Mouse (Mus musculus) embryonic facial prominence, embryonic 14.5 days (tissue): Measurements from ENCODE around the gene Sdha. TPM values are rescaled to one million over a fixed set of nuclear protein-coding genes. Genes with fewer than 3 reads are reported as not detected.

ENCODE experiments used
- ATAC-seq: fragments of 200-750 bp; cut with Nextera tagmentation; 2 replicates; pipeline ENCODE4 v1.8.0; 2017; ENCODE audit warnings: low read depth, moderate number of reproducible peaks, moderate TSS enrichment
- DNase-seq: peaks from one replicate; pipeline ENCODE4 v3.0.0-alpha.2; 2015; ENCODE audit warnings: low spot score
- H3K27ac ChIP-seq: fragments of 300-500 bp; sonication (generic); replicated peaks from 2 replicates; pipeline ENCODE4 v1.5.1; 2014; ENCODE audit warnings: low read depth, mild to moderate bottlenecking, low read length, moderate library complexity
- H3K27me3 ChIP-seq: fragments of 300-500 bp; sonication (generic); replicated peaks from 2 replicates; pipeline ENCODE4 v1.6.1; 2014; ENCODE audit warnings: low read length; ENCODE audit not compliant: control insufficient read depth, insufficient read depth
- H3K36me3 ChIP-seq: fragments of 300-500 bp; sonication (generic); 2 replicates; pipeline ENCODE4 v1.6.1; 2014; ENCODE audit warnings: low read length, mixed read lengths; ENCODE audit not compliant: control insufficient read depth, insufficient read depth
- H3K4me1 ChIP-seq: fragments of 300-500 bp; sonication (generic); 2 replicates; pipeline ENCODE4 v1.6.1; 2014; ENCODE audit warnings: antibody characterized with exemption, low read length; ENCODE audit not compliant: control insufficient read depth, insufficient read depth
- H3K4me2 ChIP-seq: fragments of 300-500 bp; sonication (generic); 2 replicates; pipeline ENCODE4 v1.6.1; 2014; ENCODE audit warnings: low read depth, mild to moderate bottlenecking, low read length, moderate library complexity, mixed read lengths
- H3K4me3 ChIP-seq: fragments of 300-500 bp; sonication (generic); 2 replicates; pipeline ENCODE4 v1.5.1; 2014; ENCODE audit warnings: low read depth, mild to moderate bottlenecking, low read length
- H3K9ac ChIP-seq: fragments of 300-500 bp; sonication (generic); 2 replicates; pipeline ENCODE4 v1.6.1; 2014; ENCODE audit warnings: low read depth, mild to moderate bottlenecking, low read length, moderate library complexity, mixed read lengths
- H3K9me3 ChIP-seq: fragments of 300-500 bp; sonication (generic); 2 replicates; pipeline ENCODE4 v1.6.1; 2016; ENCODE audit warnings: low read length; ENCODE audit not compliant: control insufficient read depth
- WGBS: fragments of 180-500 bp; shearing (Covaris S2); extraction: QIAGEN DNeasy Blood & Tissue Kit; methylation state at CpG from one replicate; pipeline ENCODE4 v1.1.7; 2014; 5-methylcytosine and 5-hydroxymethylcytosine counted together
- polyA plus RNA-seq: library from polyadenylated mRNA; unstranded; fragments of >200 nt; fragmentation: Nextera tagmentation; extraction: Ambion mirVana; gene quantifications from 2 replicates; pipeline ENCODE4 v1.2.1, GENCODE M21; 2014

Gene Sdha
- 207 TPM in 2 replicates for polyA plus RNA-seq

DNA sequence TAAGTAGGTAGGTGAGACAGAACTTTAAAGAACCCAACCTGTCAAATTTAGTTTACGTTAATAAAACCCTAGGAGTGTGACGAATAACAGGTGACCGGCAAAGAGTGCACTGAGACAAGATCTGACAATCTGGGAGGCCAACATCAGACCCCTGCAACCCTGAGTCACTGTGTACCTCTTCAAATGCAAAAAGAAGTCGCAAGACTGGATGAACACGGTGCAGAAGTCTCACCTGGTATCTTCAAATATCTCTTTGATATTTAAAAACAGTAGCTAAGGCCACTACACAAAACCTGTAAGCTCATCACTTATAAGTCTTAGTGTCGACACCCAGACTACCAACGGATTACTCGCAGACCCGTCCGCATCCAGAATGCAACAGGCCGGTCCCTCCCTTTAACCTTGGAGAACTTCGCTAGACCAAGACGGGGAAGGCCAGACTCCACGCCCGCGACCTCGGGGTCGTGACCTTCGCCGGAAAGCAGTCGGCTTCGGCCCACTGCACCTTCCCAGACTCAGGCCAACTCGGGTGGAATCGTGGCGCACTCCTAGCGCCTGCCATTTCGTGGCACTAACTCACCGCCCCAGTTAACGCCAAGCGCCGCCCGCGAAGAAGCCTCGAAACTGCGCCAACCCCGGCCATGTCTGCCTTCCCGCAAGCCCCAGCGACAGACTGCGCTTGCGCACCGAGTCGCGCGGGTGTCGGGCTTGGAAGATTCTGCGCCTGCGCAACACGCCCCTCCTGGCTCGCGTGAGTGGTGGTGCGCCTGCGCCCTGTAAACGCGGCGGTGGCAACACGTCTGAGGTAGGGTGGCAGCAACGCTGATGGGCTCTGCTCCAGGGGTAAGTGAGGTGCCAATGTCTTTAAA lies at the start of gene Sdha, which contains the start of gene Ccdc127:
TSS of gene Sdha (minus strand) at position 715 of the 869 bp plus-strand sequence.
TSS of gene Ccdc127 (plus strand) at position 744 of the 869 bp plus-strand sequence.
- Histone ChIP-seq H3K27me3 (no peaks in the 10 kb centered on the region), H3K4me3 (peak within 1 kb of the TSS; percentile 60), H3K9me3 (no peaks in the 10 kb centered on the region), H3K4me2 (peak within 1 kb of the TSS; percentile 57), H3K9ac (peak within 1 kb of the TSS; percentile 79), H3K4me1 (peaks cover 14% of the 10 kb centered on the region), H3K27ac (peak within 1 kb of the TSS; percentile 77), H3K36me3 (peaks cover 24% of the 10 kb centered on the region)
- peak; percentile 98 for DNase-seq
- WGBS: 2% methylated on average over 32 of the region's 57 CpGs
- peak; percentile 97 for ATAC-seq

DNA sequence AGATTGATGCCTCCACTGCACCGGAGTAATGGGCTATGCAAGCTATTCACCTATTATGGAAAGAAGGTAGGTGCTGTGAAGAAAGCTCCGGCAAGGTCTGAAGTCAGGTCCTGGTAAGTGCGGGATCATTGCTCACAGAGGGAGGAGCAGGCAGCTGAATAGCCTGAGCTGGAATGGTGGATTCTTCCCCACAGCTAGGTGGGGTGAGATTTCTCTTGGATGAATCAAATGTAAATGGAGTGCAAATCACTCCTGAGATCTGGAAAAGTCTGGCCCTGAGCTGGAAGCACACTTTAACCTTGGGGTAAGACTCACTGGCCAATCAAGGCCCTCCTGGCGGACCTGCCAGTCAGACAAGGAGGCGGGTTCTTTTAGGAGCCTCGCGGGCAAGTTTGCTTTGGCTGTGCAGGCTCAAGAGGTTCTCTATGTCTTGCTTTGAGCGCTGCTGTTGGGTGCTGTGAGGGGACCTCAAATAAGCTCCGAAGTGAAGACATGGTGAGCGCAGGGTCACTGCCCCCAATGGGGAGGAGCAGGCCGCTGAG lies 49.3 kb upstream of the Sdha start, which contains the start of gene Ftl1-ps1:
TSS of gene Ftl1-ps1 (plus strand) at position 397 of the 542 bp plus-strand sequence.
- peak within 1 kb of the TSS; percentile 28; the same call in 1 of the 2 replicates for H3K4me2 ChIP-seq
- H3K4me1 ChIP-seq: no peaks in the 10 kb centered on the region
- H3K27me3 ChIP-seq: no peaks in the 10 kb centered on the region
- DNase-seq: peak; percentile 5
- no peak within 1 kb of the TSS for H3K4me3 ChIP-seq
- H3K36me3 ChIP-seq: no peaks in the 10 kb centered on the region
- H3K9ac ChIP-seq: no peak within 1 kb of the TSS
- H3K9me3 ChIP-seq: no peaks in the 10 kb centered on the region
- H3K27ac ChIP-seq: no peak within 1 kb of the TSS
- 11% methylated on average over 11 of the region's 11 CpGs for WGBS
- ATAC-seq: no peak

- Histone ChIP-seq H3K9ac (no peak overlapping the region), H3K27ac (no peak overlapping the region), H3K27me3 (no peaks in the 10 kb centered on the region), H3K4me2 (no peak overlapping the region), H3K4me3 (no peak overlapping the region), H3K36me3 (no peaks in the 10 kb centered on the region), H3K9me3 (no peaks in the 10 kb centered on the region), H3K4me1 (peaks cover 10% of the 10 kb centered on the region)
- ATAC-seq (no peak), DNase-seq (no peak)
- 78% methylated on average over 2 of the region's 2 CpGs for WGBS
Observed at GRCm38 (mm10) chr13:74391156-74391555, 41.1 kb upstream of the Sdha start.

DNA sequence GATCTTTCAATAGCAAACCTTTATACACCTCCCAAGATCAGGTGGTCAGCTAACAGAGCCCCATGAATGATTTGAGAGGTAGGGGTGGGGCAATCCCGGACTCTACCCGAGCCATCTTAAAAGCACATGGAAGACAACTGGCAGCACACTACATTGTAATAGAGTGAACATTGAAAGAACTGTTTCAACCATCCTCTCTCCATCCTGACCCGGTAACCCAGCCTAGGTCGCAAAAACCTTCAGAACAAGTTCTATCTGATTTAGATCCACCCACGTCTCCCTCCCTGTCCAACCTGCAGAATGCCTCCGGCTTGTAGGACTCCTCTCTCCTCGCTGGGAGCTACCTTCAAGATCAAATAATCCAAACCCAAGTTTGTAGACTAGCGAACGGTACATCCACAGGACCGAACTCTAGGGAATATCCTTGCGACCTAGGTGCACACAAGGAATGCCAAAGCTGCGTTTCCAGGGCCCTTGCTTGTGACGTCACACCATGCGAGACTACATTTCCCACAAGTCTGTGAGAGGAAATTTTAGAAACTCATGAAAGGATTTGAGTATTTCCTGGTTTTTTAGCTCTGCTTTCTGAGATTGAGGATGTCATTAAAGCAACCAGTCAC lies 40.4 kb upstream of the Sdha start, which contains the start of gene Zfp72:
TSS of gene Zfp72 (minus strand) at position 466 of the 620 bp plus-strand sequence.
- Histone ChIP-seq H3K36me3 (no peaks in the 10 kb centered on the region), H3K9ac (peak within 1 kb of the TSS; percentile 71), H3K4me2 (peak within 1 kb of the TSS; percentile 72), H3K9me3 (no peaks in the 10 kb centered on the region), H3K4me3 (peak within 1 kb of the TSS; percentile 76), H3K4me1 (peaks cover 10% of the 10 kb centered on the region), H3K27ac (peak within 1 kb of the TSS; percentile 21; the same call in 1 of the 2 replicates), H3K27me3 (no peaks in the 10 kb centered on the region)
- DNase-seq (peak; percentile 92), ATAC-seq (peak; percentile 93)
- under 1% methylated on average over 14 of the region's 14 CpGs for WGBS

DNA sequence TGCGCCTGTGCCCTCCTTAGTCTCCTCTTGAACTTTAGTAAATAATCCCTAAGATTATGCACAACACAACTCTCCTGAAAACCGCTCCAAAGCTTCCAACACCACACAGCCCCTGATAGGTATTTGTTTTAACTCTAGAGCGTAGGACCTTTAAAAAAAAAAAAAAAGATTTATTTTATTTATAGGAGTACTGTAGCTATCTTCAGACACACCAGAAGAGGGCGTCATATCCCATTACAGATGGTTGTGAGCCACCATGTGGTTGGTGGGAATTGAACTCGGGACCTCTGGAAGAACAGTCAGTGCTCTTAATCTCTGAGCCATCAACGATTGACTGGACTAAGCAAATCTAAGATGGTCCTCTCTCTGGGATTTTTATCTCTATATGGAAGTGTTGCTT lies 39.6 kb upstream of the Sdha start:
- Histone ChIP-seq H3K27ac (no peak overlapping the region), H3K4me3 (peak overlapping the region; percentile 76), H3K9me3 (no peaks in the 10 kb centered on the region), H3K36me3 (no peaks in the 10 kb centered on the region), H3K4me1 (peaks cover 10% of the 10 kb centered on the region), H3K9ac (no peak overlapping the region; the same call in 1 of the 2 replicates), H3K27me3 (no peaks in the 10 kb centered on the region), H3K4me2 (peak overlapping the region; percentile 72)
- DNase-seq: no peak
- WGBS: 62% methylated on average over 6 of the region's 6 CpGs
- ATAC-seq: no peak

- no peak overlapping the region for H3K9ac ChIP-seq
- 0 out of 2 replicates have a peak, but pooled peaks cover 4% of the 10 kb centered on the region for H3K36me3 ChIP-seq
- DNase-seq: no peak
- no peak for ATAC-seq
- no peaks in the 10 kb centered on the region for H3K9me3 ChIP-seq
- H3K27ac ChIP-seq: peak overlapping the region; percentile 65; the same call in 1 of the 2 replicates
- H3K4me1 ChIP-seq: no peaks in the 10 kb centered on the region
- no peak overlapping the region for H3K4me3 ChIP-seq
- no peak overlapping the region for H3K4me2 ChIP-seq
- 46% methylated on average over 3 of the region's 3 CpGs for WGBS
- no peaks in the 10 kb centered on the region for H3K27me3 ChIP-seq
Observed at GRCm38 (mm10) chr13:74382289-74382688, 32.2 kb upstream of the Sdha start.

- DNase-seq (peak; percentile 13), ATAC-seq (no peak)
- Histone ChIP-seq H3K27ac (peak overlapping the region; percentile 65; the same call in 1 of the 2 replicates), H3K36me3 (0 out of 2 replicates have a peak, but pooled peaks cover 4% of the 10 kb centered on the region), H3K4me2 (no peak overlapping the region), H3K27me3 (no peaks in the 10 kb centered on the region), H3K4me1 (no peaks in the 10 kb centered on the region), H3K9ac (no peak overlapping the region), H3K4me3 (no peak overlapping the region), H3K9me3 (no peaks in the 10 kb centered on the region)
- WGBS: 70% methylated on average over 10 of the region's 10 CpGs
Observed at GRCm38 (mm10) chr13:74381533-74382276, 31.6 kb upstream of the Sdha start.

DNA sequence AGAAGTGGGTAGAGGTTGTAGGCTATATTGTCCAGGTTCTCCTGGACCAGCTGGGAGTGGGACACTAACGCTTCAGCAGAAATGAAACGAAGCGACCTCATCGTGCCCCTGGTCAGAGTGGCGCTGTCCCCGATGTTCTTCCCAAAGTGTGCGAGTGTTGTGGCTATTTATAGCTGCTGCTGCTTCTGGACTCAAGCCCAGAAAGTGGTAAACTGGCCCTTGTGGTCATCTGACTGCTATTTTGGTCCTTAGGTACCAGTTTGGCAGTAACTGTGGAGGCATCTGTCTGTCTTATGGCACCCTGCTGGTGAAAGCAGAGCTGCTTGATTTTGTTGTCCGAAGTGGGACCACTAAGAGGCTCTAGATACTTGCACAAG lies 13.8 kb upstream of the Sdha start, which contains the start of gene Lrrc14b:
TSS of gene Lrrc14b (minus strand) at position 147 of the 377 bp plus-strand sequence.
- Histone ChIP-seq H3K27ac (no peak within 1 kb of the TSS), H3K4me3 (no peak within 1 kb of the TSS), H3K9me3 (no peaks in the 10 kb centered on the region), H3K9ac (no peak within 1 kb of the TSS), H3K27me3 (no peaks in the 10 kb centered on the region), H3K4me2 (no peak within 1 kb of the TSS), H3K4me1 (no peaks in the 10 kb centered on the region), H3K36me3 (peaks cover 27% of the 10 kb centered on the region)
- ATAC-seq (no peak), DNase-seq (peak; percentile 44)
- WGBS: 88% methylated on average over 8 of the region's 8 CpGs
